Mouse (Mus musculus) CD8-positive naive resting alpha-beta T cell, adult 2 months (primary cell): ENCODE results near the gene Pstk.
"Not testable (repeated sequence)": the region's sequence is repeated elsewhere in the genome, so short reads cannot be mapped to it uniquely, and the experiment has no call there.

Experiments used
- DNase-seq, 2 experiments: peaks; one replicate each; pipeline ENCODE4 v3.0.0; 2022; ENCODE audit warnings: low read depth in 2 of 2, low spot score in 2 of 2

Gene Pstk

GRCm38 (mm10) chr7:131411941-131412270 is 41.0 kb downstream of the Pstk start:
- DNase-seq, result no peak

GRCm38 (mm10) chr7:131416742-131417141 is 45.8 kb downstream of the Pstk start:
- DNase-seq, result not testable (repeated sequence)

GRCm38 (mm10) chr7:131417605-131418004 is 46.7 kb downstream of the Pstk start:
- no peak for DNase-seq

GRCm38 (mm10) chr7:131424912-131425311 is 54.0 kb downstream of the Pstk start:
- no peak for DNase-seq

- no peak for DNase-seq
Measured at GRCm38 (mm10) chr7:131427331-131427730, 56.4 kb downstream of the Pstk start.

- no peak for DNase-seq
Measured at GRCm38 (mm10) chr7:131432244-131432643, 61.3 kb downstream of the Pstk start.

- no peak for DNase-seq
Measured at GRCm38 (mm10) chr7:131434276-131434675, 63.3 kb downstream of the Pstk start.

GRCm38 (mm10) chr7:131437051-131437450 is 66.1 kb downstream of the Pstk start:
- DNase-seq, result no peak
